Mouse (Mus musculus) CD8-positive naive resting alpha-beta T cell, adult 2 months (primary cell): Measurements from ENCODE around the gene Tnfaip2.

ENCODE experiments used
- DNase-seq, 2 experiments: peaks; one replicate each; pipeline ENCODE4 v3.0.0; 2022; ENCODE audit warnings: low read depth in 2 of 2, low spot score in 2 of 2

Gene Tnfaip2

DNA sequence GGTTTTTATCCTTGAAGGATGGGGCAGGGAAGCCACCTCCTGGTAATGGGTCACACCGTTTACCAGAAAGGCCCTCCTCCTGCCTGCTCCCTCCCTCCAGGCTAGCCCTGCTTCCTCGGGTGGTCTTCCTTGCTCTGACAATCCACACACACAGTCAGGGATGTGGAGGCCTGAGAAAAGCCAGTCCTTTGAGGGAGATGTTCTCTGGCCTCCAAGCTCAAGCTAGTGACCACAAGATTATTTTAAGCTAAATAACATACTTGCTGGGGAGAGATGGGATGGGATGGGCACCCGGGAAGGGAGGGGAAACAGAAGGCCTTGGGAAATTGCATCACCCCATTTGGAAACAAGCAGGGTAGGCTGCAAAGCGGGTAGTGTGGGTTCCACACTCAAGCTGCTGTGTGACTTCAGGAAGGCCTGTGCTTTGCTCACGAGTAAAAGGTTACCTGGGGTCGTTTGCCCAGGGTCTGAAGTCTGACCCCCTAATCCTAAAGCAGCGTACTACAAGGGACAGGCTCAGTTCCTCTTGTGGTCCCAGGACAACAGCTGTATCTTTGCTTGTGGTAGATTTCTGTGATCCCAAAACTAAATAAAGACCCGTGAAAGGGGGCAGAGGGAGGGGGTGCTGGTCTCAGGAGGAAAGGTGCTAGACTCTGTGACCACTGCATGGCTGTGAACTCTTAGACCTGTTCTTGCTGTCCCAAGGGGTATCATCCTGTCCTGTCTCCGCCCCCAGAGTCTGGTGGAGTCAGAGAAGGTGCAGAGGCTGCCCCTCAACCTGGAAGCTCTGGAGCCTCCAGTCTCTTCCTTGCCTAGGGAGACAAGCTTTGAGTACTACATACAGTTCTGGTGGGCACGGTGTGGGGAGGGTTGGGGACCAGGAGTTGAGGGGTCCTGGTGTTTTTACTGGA, 1.9 kb downstream of the Tnfaip2 start:
- DNase-seq = no peak

- no peak for DNase-seq
These were observed 3.1 kb downstream of the Tnfaip2 start for GRCm38 (mm10) chr12:111445161-111445889.

DNA sequence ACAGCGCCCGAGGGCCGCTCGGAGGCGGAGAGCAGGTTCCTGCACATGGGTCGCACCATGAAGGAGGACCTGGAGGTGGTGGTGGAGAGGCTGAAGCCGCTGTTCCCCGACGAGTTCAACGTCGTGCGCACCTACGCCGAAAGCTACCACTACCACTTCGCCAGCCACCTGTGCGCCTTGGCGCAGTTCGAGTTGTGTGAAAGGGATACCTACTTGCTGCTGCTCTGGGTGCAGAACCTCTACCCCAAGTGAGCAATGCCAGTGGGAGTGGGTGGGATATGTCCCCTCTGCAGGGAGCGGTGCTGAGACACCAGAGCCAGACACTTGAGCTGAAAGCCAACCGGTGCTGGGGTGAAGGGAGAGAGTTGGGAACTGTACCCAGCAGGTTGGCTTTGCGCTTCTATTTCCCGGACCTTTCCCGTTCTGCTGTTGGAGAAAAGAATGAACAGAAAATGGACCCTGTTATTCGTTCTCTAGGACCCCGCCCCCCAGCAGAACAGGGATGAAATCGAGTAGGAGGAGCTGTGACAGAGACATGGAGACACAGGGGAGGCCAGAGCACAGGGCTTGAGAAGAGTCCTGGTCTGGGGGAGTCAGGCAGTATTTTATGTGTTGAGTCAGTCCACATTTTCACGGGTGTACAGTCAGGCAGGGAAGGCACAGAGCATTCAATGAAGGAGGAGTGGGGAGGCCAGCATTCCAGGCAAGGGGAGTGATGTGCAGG, 3.8 kb downstream of the Tnfaip2 start:
- DNase-seq = no peak

GRCm38 (mm10) chr12:111446745-111447144, 4.5 kb downstream of the Tnfaip2 start:
- DNase-seq = no peak

DNA sequence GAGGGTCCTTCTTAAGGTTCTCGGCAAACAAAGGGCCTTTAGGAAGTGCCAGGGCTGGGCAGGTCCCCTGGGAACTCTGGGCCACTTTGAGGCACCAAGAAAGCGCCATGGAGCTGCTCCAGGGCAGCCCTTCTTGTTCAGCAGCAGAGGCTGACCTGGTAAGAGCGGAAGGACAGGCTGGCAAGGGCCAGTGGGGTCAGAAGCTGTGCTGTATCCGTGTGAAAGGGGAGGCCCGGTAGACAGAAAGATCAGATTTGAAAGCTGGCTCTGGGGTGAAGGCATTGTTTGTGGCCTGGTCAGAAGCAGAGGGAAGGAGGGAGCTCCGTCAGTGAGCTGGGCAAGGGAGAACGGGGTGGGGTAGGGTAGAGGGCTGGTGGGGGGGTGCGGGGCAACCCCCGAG, 5.1 kb downstream of the Tnfaip2 start:
- no peak for DNase-seq

DNA sequence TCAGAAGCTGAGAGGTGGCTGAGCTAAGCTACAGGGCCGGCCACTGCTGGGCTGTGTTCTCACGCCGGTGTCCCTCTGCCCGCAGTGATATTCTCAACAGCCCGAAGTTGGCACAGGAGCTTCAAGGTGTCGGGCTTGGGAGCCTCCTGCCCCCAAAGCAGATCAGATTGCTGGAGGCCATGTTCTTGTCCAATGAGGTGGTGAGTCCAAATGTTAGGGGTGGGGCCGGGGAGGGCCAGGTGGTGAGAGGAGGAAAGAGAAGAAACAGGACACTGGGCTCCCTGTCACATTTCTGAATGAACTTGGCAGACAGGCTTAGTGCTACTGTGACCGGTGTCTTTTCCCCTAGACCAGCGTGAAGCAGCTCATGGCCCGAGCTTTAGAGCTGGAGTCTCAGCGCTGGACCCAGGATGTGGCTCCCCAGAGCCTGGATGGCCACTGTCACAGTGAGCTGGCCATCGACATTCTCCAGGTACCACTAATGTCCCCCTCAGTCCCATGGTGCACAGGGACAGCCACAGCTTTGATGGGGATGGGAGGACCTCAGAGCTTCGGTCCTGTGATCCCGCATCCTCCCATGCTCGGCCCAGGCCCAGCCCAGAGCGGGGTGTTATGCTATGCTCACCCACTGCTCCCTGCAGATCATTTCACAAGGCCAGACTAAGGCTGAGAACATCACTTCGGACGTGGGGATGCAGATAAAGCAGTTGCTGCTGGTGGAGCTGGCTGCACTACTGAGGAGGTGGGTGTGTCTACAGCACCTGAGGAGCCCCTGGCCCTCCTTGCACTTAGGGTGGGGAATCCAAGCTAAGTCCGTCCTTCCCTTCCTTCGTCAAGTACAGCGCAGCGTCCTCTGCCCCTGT, 5.9 kb downstream of the Tnfaip2 start:
- no peak for DNase-seq

DNA sequence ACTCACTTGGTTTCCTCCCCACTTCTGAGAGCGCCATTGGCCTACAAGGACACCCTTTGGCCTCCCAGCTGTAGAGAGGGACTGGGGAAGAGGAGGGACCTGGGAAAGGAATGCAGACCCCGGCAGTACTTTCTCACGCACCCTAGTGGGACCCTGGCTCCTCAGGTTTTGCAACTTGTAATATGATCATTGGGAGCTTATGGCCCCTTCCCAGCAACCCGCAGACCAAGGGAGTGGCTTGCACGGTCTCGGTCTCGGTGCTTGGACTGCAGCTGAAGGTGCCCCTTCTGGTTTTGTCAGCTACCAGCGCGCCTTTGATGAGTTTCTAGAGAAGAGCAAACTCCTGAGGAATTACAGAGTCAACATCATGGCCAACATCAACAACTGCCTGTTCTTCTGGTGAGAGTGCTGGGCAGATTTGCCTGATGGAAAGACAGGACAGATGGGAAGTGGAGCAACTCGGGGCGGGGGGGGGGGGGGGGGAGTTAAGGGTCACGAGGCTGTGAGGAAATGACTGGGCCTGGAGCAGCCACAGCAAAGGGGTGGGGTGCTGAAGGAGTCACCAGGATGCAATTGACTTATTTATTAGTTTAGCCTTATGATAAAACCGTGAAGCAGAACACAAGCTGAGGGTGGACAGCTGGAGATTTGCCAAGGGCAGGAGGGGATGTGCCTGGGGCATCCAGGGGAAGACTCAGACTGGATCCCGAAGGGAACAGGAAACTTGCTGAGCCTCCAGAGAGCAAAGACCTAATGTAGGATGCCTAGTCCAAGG, 6.8 kb downstream of the Tnfaip2 start:
- no peak for DNase-seq

- no peak for DNase-seq
These were observed 8.1 kb downstream of the Tnfaip2 start for GRCm38 (mm10) chr12:111450359-111450758.

DNA sequence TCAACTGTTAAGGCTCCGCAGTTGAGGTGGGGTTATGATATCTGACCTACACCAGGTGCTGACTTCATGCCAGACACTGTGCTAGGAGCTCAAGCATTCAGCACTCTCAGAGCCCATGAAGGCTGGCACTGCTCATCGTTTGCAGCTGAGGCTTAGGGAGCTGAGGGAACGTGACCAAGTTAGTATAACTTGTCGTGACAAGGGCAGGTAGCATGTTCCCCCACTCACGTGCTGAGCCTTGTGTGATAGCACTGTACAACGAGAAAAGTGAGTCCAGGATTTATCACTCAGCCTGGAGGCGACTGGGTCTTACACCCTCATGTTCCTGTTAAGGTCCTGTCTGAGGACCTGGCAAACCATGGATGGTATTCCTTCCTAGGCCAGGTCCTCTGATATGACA, 9.3 kb downstream of the Tnfaip2 start:
- DNase-seq = no peak

- DNase-seq = no peak
These were observed 11.8 kb downstream of the Tnfaip2 start for GRCm38 (mm10) chr12:111454021-111454420.

DNA sequence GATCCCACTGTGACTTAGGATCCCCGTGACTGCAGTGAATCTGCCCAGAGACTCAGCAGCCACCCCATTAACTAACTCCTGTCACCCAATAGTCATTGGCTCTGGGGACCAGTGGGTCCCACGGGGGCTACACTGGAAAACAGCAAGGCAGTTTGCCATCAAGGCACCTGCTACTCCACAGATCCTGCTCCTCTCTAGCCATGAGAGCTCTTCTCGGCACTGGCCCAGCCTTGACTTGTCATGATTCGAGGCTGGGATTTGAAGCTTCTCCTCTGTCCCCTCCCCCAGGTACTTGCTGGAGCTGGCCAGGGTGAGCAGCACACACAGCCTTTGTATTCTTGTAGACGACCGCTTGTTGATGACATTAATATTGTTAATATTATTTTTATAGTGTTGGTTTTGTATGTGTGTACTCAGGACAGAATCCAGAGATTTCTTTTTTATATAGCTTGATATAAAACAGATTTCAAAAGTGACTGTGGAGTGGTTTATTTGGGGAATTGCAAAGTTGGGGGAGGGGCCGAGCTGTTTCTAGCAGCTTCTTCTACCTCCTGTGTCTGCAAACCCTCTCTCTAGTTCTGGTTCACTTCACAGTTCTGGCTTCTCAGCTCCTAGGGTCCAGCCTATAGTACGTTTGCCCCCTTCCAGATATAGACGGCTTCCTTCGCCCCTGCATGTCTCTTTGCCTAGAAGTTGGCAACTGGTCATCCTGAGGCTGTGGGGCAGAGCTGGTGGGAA, 12.4 kb downstream of the Tnfaip2 start:
- DNase-seq = no peak

- no peak for DNase-seq
These were observed 13.1 kb downstream of the Tnfaip2 start for GRCm38 (mm10) chr12:111455311-111455846.

DNA sequence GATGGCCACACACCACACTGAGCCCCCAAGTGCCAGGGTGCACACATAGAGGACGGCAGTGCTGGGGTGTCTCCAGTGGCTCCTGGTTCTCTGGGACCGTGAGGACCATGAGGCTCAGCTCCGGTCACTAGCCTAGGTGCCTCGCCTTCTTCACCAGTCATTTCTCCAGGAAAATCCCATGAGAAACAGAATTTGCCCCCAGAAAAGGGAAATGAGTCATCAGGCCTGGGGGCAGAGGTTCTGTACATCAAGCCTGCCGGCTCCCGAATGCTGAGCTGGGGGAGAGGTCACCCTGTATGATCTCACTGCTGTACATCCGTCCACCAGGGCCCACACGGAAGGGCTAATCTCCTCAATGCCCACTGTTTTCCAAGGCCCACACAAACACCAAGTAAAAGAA, 13.6 kb downstream of the Tnfaip2 start:
- no peak for DNase-seq

DNA sequence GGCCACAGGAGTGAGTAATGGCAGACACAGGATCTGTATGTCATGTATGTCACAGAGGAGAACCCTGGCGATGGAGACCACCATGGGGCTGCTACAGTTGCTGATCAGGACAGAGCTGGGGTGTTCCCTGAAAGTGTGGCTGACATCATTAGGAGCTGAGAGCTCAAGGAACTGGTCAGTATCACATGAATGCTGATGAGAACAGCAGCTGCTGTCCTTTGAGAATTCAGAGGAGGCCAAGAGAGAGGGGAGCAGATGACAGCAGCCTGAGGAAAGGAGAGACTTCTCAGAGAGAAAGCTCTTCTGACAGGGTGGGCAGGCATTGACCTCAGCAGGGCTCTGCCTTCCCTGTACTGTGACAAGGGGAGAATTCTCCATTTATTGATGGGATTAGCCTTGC, 15.5 kb downstream of the Tnfaip2 start:
- no peak for DNase-seq

GRCm38 (mm10) chr12:111463570-111463969, 21.3 kb downstream of the Tnfaip2 start:
- no peak for DNase-seq

DNA sequence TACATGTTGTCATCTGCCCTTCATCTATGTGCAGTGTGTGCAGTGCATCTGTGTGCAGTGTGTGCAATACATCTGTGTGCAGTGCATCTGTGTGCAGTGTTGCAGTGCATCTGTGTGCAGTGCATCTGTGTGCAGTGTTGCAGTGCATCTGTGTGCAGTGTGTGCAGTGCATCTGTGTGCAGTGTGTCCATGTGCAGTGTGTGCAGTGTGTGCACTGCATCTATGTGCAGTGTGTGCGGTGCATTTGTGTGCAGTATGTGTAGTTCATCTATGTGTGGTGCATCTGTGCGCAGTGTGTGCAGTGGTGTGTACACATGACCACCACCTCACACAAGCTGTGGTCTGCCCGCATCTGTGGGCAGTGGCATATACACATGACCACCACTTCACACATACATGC, 24.1 kb downstream of the Tnfaip2 start:
- DNase-seq = no peak

- DNase-seq = no peak
These were observed 25.9 kb downstream of the Tnfaip2 start for GRCm38 (mm10) chr12:111468206-111468605.

GRCm38 (mm10) chr12:111469507-111469906, 27.2 kb downstream of the Tnfaip2 start:
- DNase-seq = peak; percentile 10 to 26

- no peak for DNase-seq
These were observed 28.9 kb downstream of the Tnfaip2 start for GRCm38 (mm10) chr12:111471119-111471518.
